Mouse (Mus musculus) forebrain, embryonic 12.5 days (tissue): ENCODE results near the gene Cwc15. TPM values are rescaled to one million over a fixed set of nuclear protein-coding genes. Genes with fewer than 3 reads are reported as not detected.
A peak's percentile ranks its signal among the peaks of the same experiment; 100 is the strongest.
"Not testable (repeated sequence)": the region's sequence is repeated elsewhere in the genome, so short reads cannot be mapped to it uniquely, and the experiment has no call there.

Experiments used
- ATAC-seq: fragments of 200-750 bp; cut with Nextera tagmentation; 2 replicates; pipeline ENCODE4 v1.8.0; 2017; ENCODE audit warnings: moderate TSS enrichment; ENCODE audit not compliant: low FRiP score
- H3K27ac ChIP-seq: fragments of 300-500 bp; sonication (generic); 2 replicates; pipeline ENCODE4 v1.5.1; 2016; ENCODE audit warnings: mild to moderate bottlenecking
- H3K27me3 ChIP-seq: fragments of 300-500 bp; sonication (generic); 2 replicates; pipeline ENCODE4 v1.6.1; 2016; ENCODE audit warnings: mild to moderate bottlenecking
- H3K36me3 ChIP-seq: fragments of 300-500 bp; sonication (generic); replicated peaks from 2 replicates; pipeline ENCODE4 v1.6.1; 2016; ENCODE audit warnings: mild to moderate bottlenecking
- H3K4me1 ChIP-seq: fragments of 300-500 bp; sonication (generic); 2 replicates; pipeline ENCODE4 v1.6.1; 2016
- H3K4me2 ChIP-seq: fragments of 300-500 bp; sonication (generic); 2 replicates; pipeline ENCODE4 v1.6.1; 2016; ENCODE audit warnings: mild to moderate bottlenecking, moderate library complexity
- H3K4me3 ChIP-seq: fragments of 300-500 bp; sonication (generic); replicated peaks from 2 replicates; pipeline ENCODE4 v1.5.1; 2016; ENCODE audit warnings: mild to moderate bottlenecking
- H3K9ac ChIP-seq: fragments of 300-500 bp; sonication (generic); 2 replicates; pipeline ENCODE4 v1.6.1; 2016; ENCODE audit warnings: mild to moderate bottlenecking
- H3K9me3 ChIP-seq: fragments of 300-500 bp; sonication (generic); 2 replicates; pipeline ENCODE4 v1.6.1; 2016
- WGBS: fragments of 180-500 bp; shearing (Covaris S2); methylation state at CpG from one replicate; pipeline ENCODE4 v1.1.7; 2016; 5-methylcytosine and 5-hydroxymethylcytosine counted together
- polyA plus RNA-seq: library from polyadenylated mRNA; unstranded; fragments of >200 nt; fragmentation: Nextera tagmentation; extraction: Ambion mirVana; gene quantifications from 2 replicates; pipeline ENCODE4 v1.2.1, GENCODE M21; 2016

Gene Cwc15
- polyA plus RNA-seq, result 192 and 194 TPM in 2 replicates

- H3K27ac ChIP-seq, result peak within 1 kb of the TSS; percentile 69
- ATAC-seq, result peak; percentile 99
- WGBS, result under 1% methylated on average over 59 of the region's 59 CpGs
- H3K27me3 ChIP-seq, result no peaks in the 10 kb centered on the region
- H3K9ac ChIP-seq, result peak within 1 kb of the TSS; percentile 78
- no peaks in the 10 kb centered on the region for H3K9me3 ChIP-seq
- H3K36me3 ChIP-seq, result peaks cover 29% of the 10 kb centered on the region
- peaks cover 12% of the 10 kb centered on the region for H3K4me1 ChIP-seq
- peak within 1 kb of the TSS; percentile 72 for H3K4me2 ChIP-seq
- H3K4me3 ChIP-seq, result peak within 1 kb of the TSS; percentile 84
Measured at GRCm38 (mm10) chr9:14500023-14500915, at the start of gene Cwc15, which contains the start of gene Kdm4d. Gene Cwc15, plus strand, starts transcription at chr9:14500617. Gene Kdm4d, minus strand, starts transcription at chr9:14500482.

DNA sequence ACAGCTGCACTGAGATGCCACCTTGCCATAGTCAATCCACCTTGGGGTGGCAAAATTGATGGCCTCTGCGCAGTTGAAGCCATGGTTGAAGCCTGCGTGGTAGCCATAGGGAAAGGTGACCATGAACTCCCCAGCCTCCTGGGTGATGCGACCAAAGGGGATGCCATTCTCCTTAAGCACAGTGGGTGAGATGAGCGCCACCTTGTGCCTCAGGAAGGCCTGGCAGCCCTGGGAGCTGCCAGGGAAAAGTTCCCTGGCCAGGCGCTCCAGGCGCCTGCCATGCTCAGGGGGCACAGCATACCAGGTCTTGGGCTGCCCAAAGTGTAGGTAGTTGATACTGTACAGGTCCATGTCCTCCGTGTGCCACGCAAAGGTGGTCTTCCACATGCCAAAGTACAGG, 49.3 kb upstream of the Cwc15 start:
- H3K9me3 ChIP-seq, ATAC-seq, H3K9ac ChIP-seq, H3K36me3 ChIP-seq, H3K27ac ChIP-seq, H3K4me2 ChIP-seq, H3K4me3 ChIP-seq, H3K4me1 ChIP-seq, H3K27me3 ChIP-seq: not testable (repeated sequence)
- 74% methylated on average over 8 of the region's 8 CpGs for WGBS

DNA sequence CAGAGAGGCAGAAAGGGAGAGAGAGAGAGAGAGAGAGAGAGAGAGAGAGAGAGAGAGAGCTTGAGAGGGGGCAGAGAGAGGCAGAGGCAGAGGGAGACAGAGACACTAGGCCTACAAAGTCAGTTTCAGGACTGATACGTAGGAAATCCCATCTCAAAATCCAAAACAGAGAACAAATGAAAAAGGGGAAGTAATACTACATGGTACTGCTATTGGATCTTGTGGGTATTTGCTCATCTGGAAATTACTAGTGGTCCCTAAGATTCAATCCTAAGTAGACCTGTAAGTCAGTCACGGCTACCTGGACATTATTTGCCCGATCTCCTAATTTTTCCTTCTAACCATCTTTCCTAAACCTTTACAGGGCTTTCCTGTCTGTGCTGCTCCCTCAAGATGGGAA, 44.1 kb upstream of the Cwc15 start:
- H3K4me3 ChIP-seq, result no peak overlapping the region
- H3K27ac ChIP-seq, result no peak overlapping the region
- WGBS, result 92% methylated on average over 3 of the region's 3 CpGs
- no peaks in the 10 kb centered on the region for H3K36me3 ChIP-seq
- H3K4me1 ChIP-seq, result no peaks in the 10 kb centered on the region
- H3K27me3 ChIP-seq, result no peaks in the 10 kb centered on the region
- no peaks in the 10 kb centered on the region for H3K9me3 ChIP-seq
- H3K4me2 ChIP-seq, result no peak overlapping the region
- no peak for ATAC-seq
- H3K9ac ChIP-seq, result no peak overlapping the region

GRCm38 (mm10) chr9:14462536-14462935, 37.9 kb upstream of the Cwc15 start:
- WGBS, result 88% methylated on average over 1 of the region's 1 CpGs
- H3K9ac ChIP-seq, H3K4me1 ChIP-seq, H3K9me3 ChIP-seq, H3K27me3 ChIP-seq, H3K36me3 ChIP-seq, H3K27ac ChIP-seq, H3K4me2 ChIP-seq, H3K4me3 ChIP-seq, ATAC-seq: not testable (repeated sequence)

- H3K4me1 ChIP-seq, H3K27ac ChIP-seq, H3K27me3 ChIP-seq, H3K9ac ChIP-seq, H3K9me3 ChIP-seq, H3K36me3 ChIP-seq, ATAC-seq, H3K4me3 ChIP-seq, H3K4me2 ChIP-seq: not testable (repeated sequence)
- 79% methylated on average over 12 of the region's 12 CpGs for WGBS
Measured at GRCm38 (mm10) chr9:14463668-14464067, 36.7 kb upstream of the Cwc15 start.

GRCm38 (mm10) chr9:14498896-14499705, 1.3 kb upstream of the Cwc15 start:
- Histone ChIP-seq H3K27me3 (no peaks in the 10 kb centered on the region), H3K9ac (no peak overlapping the region; the same call in 1 of the 2 replicates), H3K4me2 (peak overlapping the region; percentile 64), H3K36me3 (peaks cover 19% of the 10 kb centered on the region), H3K27ac (no peak overlapping the region), H3K9me3 (no peaks in the 10 kb centered on the region), H3K4me3 (peak overlapping the region; percentile 84), H3K4me1 (peaks cover 12% of the 10 kb centered on the region)
- WGBS, result 83% methylated on average over 4 of the region's 4 CpGs
- no peak for ATAC-seq

- Histone ChIP-seq H3K4me3 (peak overlapping the region; percentile 84), H3K27ac (peak overlapping the region; percentile 69), H3K4me1 (peaks cover 12% of the 10 kb centered on the region), H3K27me3 (no peaks in the 10 kb centered on the region), H3K4me2 (peak overlapping the region; percentile 72), H3K9ac (peak overlapping the region; percentile 78), H3K36me3 (peaks cover 36% of the 10 kb centered on the region), H3K9me3 (no peaks in the 10 kb centered on the region)
- no peak for ATAC-seq
- 3% methylated on average over 10 of the region's 10 CpGs for WGBS
Measured at GRCm38 (mm10) chr9:14500916-14501424, 553 bp downstream of the Cwc15 start.

DNA sequence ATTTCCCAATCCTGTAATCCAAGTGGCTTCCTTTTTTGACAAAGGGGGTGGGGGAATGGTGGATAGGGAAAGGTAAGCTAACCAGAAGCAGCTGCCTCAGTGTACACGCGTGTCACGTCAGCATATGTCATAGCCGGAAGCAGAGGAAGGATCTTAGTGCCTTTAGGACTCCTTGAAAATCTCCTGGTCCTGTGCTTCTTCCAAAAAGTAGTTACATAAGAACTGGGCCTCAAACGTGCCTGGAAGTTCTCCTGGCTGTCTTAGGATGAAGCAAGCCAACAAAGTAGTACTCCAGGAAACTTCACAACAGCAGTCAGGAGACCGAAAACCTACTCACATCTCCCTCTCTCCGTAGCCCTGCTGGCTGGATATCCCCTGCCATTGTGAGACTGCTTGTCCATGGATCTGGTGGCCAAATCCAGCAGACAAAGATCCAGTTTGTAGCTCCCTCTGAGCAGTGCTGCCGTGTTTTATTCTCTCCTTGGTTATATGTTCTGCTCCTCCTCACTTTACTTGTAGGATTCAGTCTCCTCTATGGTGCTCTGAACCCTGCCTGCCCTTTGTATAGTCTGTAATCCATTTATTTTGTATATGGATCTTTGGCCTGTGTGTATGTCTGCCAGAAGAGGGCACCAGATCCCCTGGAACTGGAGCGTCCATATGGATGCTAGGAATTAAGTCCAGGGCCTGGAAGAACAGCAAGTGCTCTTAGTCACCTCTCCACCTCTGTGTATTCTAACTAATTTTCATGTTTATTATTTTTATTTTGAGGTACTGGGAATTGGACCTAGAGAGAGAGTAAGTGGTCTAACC, 12.4 kb downstream of the Cwc15 start:
- H3K36me3 ChIP-seq, result peaks cover 43% of the 10 kb centered on the region
- H3K27ac ChIP-seq, result no peak overlapping the region
- H3K9me3 ChIP-seq, result no peaks in the 10 kb centered on the region
- 78% methylated on average over 9 of the region's 9 CpGs for WGBS
- no peak overlapping the region for H3K4me3 ChIP-seq
- peak; percentile 36; the same call in 1 of the 2 replicates for ATAC-seq
- no peak overlapping the region for H3K4me2 ChIP-seq
- no peaks in the 10 kb centered on the region for H3K4me1 ChIP-seq
- no peak overlapping the region for H3K9ac ChIP-seq
- no peaks in the 10 kb centered on the region for H3K27me3 ChIP-seq

DNA sequence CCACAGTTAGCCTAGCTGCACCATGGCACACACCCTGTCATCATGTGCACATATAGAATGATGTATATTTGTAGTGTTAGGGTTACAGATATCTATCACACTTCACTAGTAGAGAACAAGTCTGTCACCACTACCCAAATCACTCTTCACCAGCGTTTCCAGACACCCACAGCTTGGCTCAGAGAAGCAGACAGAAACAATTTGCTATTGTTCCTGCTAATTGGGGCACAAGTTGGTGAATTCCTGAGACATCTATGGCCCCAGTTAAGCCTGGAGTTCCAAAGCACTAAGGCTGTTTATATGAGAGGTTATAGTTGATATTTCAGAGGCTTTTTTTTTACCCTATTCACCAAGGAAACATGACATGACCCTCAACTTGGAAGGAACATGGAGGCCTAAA, 16.9 kb downstream of the Cwc15 start:
- no peak overlapping the region for H3K4me3 ChIP-seq
- no peaks in the 10 kb centered on the region for H3K9me3 ChIP-seq

GRCm38 (mm10) chr9:14518105-14518504, 17.7 kb downstream of the Cwc15 start:
- Histone ChIP-seq H3K4me2 (no peak overlapping the region), H3K27me3 (no peaks in the 10 kb centered on the region), H3K36me3 (peaks cover under 1% of the 10 kb centered on the region; the same call in 1 of the 2 replicates), H3K9me3 (no peaks in the 10 kb centered on the region), H3K4me3 (no peak overlapping the region), H3K27ac (no peak overlapping the region), H3K4me1 (no peaks in the 10 kb centered on the region), H3K9ac (no peak overlapping the region)
- 87% methylated on average over 3 of the region's 3 CpGs for WGBS
- ATAC-seq, result no peak

More for the DNA sequence above, 16.9 kb downstream of the Cwc15 start:
- WGBS, result 37% methylated on average over 1 of the region's 1 CpGs
- H3K36me3 ChIP-seq, result peaks cover 9% of the 10 kb centered on the region; the same call in 1 of the 2 replicates
- H3K4me1 ChIP-seq, result no peaks in the 10 kb centered on the region
- no peak for ATAC-seq
- no peaks in the 10 kb centered on the region for H3K27me3 ChIP-seq
- no peak overlapping the region for H3K9ac ChIP-seq
- no peak overlapping the region for H3K27ac ChIP-seq
- no peak overlapping the region for H3K4me2 ChIP-seq

DNA sequence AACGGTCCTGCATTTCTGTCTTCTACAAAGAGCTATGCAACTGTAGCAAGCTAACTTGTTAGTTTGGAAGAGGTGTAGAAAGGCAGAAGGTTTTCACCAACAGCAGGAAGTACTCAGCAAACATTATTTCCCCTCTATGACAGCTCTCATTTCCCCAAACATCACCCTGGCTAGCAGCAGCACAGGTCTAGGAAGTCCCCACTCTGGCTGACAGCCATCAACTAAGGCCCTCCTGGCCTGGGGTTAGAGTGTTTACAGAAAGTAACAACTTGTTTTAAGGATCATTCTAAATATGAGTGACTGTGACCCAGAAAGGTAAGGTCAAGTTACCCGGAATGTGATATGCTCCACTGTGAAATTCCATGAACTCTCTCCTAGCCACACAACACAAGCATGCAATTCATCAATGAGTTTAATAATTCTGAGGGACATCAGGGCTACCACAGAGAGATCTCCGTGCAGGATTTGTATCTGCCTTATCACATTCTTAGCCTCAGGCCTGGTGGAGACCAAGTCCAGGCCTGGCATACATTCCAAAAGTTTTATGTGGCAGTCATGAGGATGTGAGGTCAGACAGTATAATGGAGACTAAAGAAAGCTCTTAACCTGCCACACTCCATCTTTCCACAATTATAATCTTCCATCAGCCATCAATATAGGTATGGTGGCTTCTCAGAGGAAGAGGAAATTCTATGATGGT, 20.7 kb downstream of the Cwc15 start:
- Histone ChIP-seq H3K9me3 (no peaks in the 10 kb centered on the region), H3K4me1 (no peaks in the 10 kb centered on the region), H3K27me3 (no peaks in the 10 kb centered on the region), H3K27ac (no peak overlapping the region), H3K4me3 (no peak overlapping the region), H3K9ac (no peak overlapping the region), H3K4me2 (no peak overlapping the region), H3K36me3 (no peaks in the 10 kb centered on the region)
- 79% methylated on average over 3 of the region's 3 CpGs for WGBS
- ATAC-seq, result no peak
